Mouse (Mus musculus) embryonic facial prominence, embryonic 15.5 days (tissue): ENCODE measurements around the gene Hipk1. TPM values are rescaled to one million over a fixed set of nuclear protein-coding genes. Genes with fewer than 3 reads are reported as not detected.
A peak's percentile ranks its signal among the peaks of the same experiment; 100 is the strongest.

Experiments
- ATAC-seq: fragments of 200-750 bp; cut with Nextera tagmentation; 2 replicates; pipeline ENCODE4 v1.8.0; 2017; ENCODE audit warnings: low read depth, moderate TSS enrichment; ENCODE audit not compliant: insufficient number of reproducible peaks, low FRiP score, low TSS enrichment
- H3K27ac ChIP-seq: fragments of 300-500 bp; sonication (generic); replicated peaks from 2 replicates; pipeline ENCODE4 v1.5.1; 2015; ENCODE audit warnings: mild to moderate bottlenecking, inconsistent platforms
- H3K27me3 ChIP-seq: fragments of 300-500 bp; sonication (generic); 2 replicates; pipeline ENCODE4 v1.6.1; 2015; ENCODE audit warnings: inconsistent platforms
- H3K36me3 ChIP-seq: fragments of 300-500 bp; sonication (generic); 2 replicates; pipeline ENCODE4 v1.6.1; 2015; ENCODE audit warnings: mild to moderate bottlenecking, inconsistent platforms
- H3K4me1 ChIP-seq: fragments of 300-500 bp; sonication (generic); 2 replicates; pipeline ENCODE4 v1.6.1; 2015; ENCODE audit warnings: inconsistent platforms
- H3K4me2 ChIP-seq: fragments of 300-500 bp; sonication (generic); replicated peaks from 2 replicates; pipeline ENCODE4 v1.6.1; 2015; ENCODE audit warnings: mild to moderate bottlenecking, inconsistent platforms
- H3K4me3 ChIP-seq: fragments of 300-500 bp; sonication (generic); replicated peaks from 2 replicates; pipeline ENCODE4 v1.5.1; 2015; ENCODE audit warnings: mild to moderate bottlenecking, inconsistent platforms
- H3K9ac ChIP-seq: fragments of 300-500 bp; sonication (generic); 2 replicates; pipeline ENCODE4 v1.6.1; 2015; ENCODE audit warnings: inconsistent platforms
- H3K9me3 ChIP-seq: fragments of 300-500 bp; sonication (generic); replicated peaks from 2 replicates; pipeline ENCODE4 v1.6.1; 2016; ENCODE audit warnings: inconsistent platforms
- WGBS: fragments of 180-500 bp; shearing (Covaris S2); methylation state at CpG from one replicate; pipeline ENCODE4 v1.1.7; 2015; 5-methylcytosine and 5-hydroxymethylcytosine counted together
- polyA plus RNA-seq: library from polyadenylated mRNA; unstranded; fragments of >200 nt; fragmentation: Nextera tagmentation; extraction: Ambion mirVana; gene quantifications from 2 replicates; pipeline ENCODE4 v1.2.1, GENCODE M21; 2015

Gene Hipk1
- polyA plus RNA-seq, 1 experiment from 2014 or later: 12.4 TPM

DNA sequence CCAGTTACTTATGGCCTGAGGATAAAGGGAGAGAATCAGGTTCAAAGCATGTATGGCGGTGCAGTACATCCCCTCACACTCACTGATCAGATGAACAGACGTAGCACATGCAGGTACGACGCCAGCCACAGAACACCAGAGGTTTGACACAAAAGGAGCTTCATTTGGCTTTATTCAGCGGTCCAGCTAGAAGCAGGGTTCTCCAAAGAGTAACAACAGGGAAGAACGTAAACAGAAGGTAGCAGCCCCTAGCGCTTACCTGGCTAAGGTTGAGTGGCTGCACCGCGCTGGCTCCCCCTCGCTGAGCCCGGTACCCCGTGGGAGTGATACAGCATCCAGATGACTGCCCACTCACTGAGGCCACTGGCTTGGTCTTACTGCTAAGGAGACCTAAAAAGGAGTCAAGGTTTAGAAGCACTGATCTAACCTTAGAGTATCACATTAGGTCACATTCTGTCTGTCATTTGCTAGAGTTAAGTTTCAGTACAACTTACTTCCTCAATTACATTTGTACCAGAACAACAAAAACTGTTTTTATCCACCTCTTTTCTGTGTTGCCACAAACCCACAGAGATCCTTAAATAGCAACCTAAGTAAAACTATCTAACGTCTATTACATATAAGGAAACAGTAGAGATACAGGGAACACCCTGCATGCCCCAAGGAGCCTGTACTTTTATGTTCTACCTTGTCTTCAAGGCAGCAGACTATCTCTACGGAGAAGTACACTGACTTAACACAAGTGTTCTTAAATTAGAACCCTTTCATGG, 46.2 kb downstream of the Hipk1 start:
- WGBS: 86% methylated on average over 14 of the region's 14 CpGs
- Histone ChIP-seq H3K27me3 (no peaks in the 10 kb centered on the region), H3K9ac (no peak overlapping the region), H3K27ac (no peak overlapping the region), H3K4me1 (no peaks in the 10 kb centered on the region), H3K4me2 (no peak overlapping the region), H3K4me3 (no peak overlapping the region), H3K9me3 (no peaks in the 10 kb centered on the region), H3K36me3 (peaks cover 75% of the 10 kb centered on the region)
- ATAC-seq: no peak

DNA sequence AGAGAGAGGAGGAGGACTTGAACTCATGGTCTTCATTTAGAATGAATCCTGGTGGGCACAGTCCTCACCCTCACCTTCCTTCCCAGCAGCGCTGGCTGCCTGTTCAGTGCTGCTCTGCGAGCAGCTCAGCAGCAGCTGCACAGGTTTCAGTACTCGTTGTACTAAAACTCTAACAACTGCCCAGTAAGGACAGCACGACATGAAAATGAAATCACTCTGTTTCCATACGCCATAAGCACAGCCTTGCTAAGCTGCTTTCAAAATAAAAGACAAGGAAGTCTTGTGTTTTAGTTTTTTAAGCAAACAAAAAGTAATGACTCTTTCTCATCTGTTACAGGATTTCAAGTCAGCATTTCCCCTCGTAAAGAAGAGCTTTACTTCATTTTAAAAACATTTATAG, 48.2 kb downstream of the Hipk1 start:
- Histone ChIP-seq H3K4me1 (peaks cover 9% of the 10 kb centered on the region), H3K4me2 (no peak overlapping the region), H3K4me3 (no peak overlapping the region), H3K9ac (no peak overlapping the region), H3K27me3 (no peaks in the 10 kb centered on the region), H3K27ac (no peak overlapping the region), H3K36me3 (peaks cover 57% of the 10 kb centered on the region), H3K9me3 (no peaks in the 10 kb centered on the region)
- ATAC-seq: no peak
- WGBS: 78% methylated on average over 6 of the region's 6 CpGs

DNA sequence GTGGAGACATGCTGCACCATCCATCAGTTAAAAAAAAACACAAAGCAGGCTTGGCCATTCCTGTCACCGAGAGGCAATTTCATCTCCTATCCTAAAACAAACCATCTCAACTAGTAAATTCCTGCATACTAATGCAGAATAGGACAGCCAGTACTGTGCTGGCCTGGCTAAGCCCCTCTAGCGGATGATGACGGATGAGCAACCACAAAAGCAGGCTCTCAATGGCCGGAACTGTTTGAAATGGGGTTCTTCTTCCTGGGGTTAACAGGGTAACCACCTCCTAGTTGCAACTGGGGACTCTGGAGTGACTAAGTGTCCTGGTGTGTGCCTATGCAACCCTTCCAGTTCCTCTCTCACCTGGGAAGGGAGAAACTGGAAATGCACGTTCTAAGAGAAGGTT, 51.0 kb downstream of the Hipk1 start:
- Histone ChIP-seq H3K36me3 (peaks cover 30% of the 10 kb centered on the region), H3K4me2 (no peak overlapping the region), H3K9ac (no peak overlapping the region), H3K27me3 (no peaks in the 10 kb centered on the region), H3K4me1 (peaks cover 36% of the 10 kb centered on the region), H3K27ac (no peak overlapping the region), H3K4me3 (no peak overlapping the region), H3K9me3 (no peaks in the 10 kb centered on the region)
- WGBS: 38% methylated on average over 5 of the region's 5 CpGs
- no peak for ATAC-seq

DNA sequence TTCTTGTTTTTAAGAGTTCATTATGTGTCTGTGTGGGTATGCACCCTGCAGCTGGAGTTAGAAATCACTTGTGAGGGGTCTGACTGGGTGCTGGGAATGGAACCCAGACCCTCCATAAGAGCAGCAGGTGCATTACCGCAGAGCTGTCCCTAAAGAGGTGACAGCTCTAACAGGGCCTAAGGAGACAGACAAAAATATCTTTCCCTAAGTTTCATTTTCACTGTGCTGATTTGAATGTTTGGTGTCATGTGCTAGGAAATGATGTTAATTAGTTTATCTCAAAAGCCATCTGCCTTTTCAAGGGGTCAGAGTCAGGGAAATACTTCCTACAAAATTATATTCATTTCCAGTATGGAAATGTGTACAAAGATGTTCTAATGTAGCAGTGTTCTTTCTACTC, 52.0 kb downstream of the Hipk1 start, which contains the start of gene Gm10964:
Gene Gm10964, plus strand, starts transcription at position 38 of the 400 bp plus-strand sequence.
- no peak for ATAC-seq
- WGBS: 92% methylated on average over 1 of the region's 1 CpGs
- peaks cover 46% of the 10 kb centered on the region for H3K4me1 ChIP-seq

DNA sequence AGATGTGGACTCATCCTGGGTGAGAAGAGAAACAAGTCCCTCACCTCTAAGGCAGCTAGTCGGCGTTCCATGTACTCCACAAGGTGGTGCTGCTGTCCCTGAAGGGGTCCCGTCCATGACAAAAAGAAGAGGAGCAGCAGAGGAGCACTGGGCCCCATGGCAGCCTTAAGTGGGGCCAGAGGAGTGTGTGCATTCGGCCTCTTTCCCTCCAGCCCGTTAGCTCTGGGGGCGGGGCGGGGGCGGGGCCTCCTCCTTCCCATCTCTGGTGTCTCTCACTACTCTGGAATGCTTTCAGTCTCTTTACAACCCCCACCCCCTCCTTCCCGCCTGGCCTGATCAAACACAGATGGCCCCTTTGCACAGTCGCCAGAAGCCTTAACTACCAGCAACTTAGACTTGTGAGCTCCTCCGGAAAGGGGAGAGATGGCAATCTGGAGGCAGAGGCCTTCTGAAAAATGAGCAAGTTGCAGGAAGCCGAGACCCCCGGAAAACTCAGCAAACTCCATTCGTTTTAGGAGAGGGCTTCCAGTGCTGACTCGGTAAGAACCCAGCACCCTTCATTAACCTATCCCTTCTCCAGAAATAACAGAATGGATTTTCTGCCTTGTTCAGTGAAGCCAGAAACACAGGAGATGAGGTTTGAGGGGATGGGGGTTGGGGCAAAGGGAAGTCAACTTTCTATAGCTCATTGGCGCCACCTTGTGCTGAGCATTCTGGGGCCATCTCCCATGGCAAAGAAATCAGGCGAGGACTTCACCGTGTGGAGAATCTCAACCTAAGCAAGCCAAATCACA, 53.4 kb downstream of the Hipk1 start, which contains the start of gene Olfml3:
Gene Olfml3, minus strand, starts transcription at position 224 of the 794 bp plus-strand sequence.
- H3K36me3 ChIP-seq: peaks cover 6% of the 10 kb centered on the region; the same call in 1 of the 2 replicates
- peak within 1 kb of the TSS; percentile 55 for H3K4me2 ChIP-seq
- H3K4me1 ChIP-seq: peaks cover 60% of the 10 kb centered on the region
- H3K4me3 ChIP-seq: peak within 1 kb of the TSS; percentile 48
- peak within 1 kb of the TSS; percentile 18 for H3K9ac ChIP-seq
- peak within 1 kb of the TSS; percentile 96 for H3K27ac ChIP-seq
- no peaks in the 10 kb centered on the region for H3K9me3 ChIP-seq
- peak; percentile 88 for ATAC-seq
- H3K27me3 ChIP-seq: no peaks in the 10 kb centered on the region
- WGBS: under 1% methylated on average over 18 of the region's 18 CpGs

More for the DNA sequence above, 52.0 kb downstream of the Hipk1 start, which contains the start of gene Gm10964:
- Histone ChIP-seq H3K4me2 (peak within 1 kb of the TSS; percentile 55), H3K27me3 (no peaks in the 10 kb centered on the region), H3K36me3 (peaks cover 20% of the 10 kb centered on the region), H3K27ac (peak within 1 kb of the TSS; percentile 96), H3K4me3 (peak within 1 kb of the TSS; percentile 48), H3K9ac (0 out of 2 replicates have a peak within 1 kb of the TSS, but pooled peaks have one; percentile 12), H3K9me3 (no peaks in the 10 kb centered on the region)

DNA sequence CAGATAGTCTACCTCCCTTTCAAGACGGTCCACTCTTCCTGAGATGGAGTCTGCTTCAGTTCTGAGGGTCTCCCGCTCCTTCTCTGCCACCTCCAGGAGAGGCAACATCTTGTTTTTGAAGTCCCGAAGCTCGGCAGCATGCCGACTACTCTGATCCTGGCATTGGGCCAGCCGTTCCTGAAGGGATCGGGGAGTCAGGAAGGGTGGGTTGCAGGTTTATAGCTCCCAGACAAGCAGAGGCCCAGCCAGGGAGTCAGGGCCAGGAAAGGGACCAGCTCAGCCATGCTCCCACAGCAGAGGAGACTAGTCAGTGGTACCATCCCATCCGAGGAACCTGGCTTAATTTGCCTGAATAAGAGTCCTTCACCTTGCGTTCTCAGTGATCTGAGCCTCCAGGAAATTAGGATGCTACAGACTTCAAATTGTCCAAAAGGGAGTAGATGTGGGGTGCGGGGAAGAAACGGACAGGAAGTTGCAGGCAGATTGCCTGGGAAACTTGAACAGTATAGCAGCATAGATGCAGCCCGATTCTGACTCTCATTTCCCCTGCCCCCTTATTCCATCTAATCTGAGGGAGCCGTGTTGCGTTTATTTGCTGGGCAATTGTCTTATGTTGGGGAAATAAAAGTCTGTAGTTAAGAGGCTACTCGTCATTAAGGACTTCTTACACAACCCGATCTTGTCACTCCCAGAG, 54.2 kb downstream of the Hipk1 start:
- peaks cover 65% of the 10 kb centered on the region for H3K4me1 ChIP-seq

DNA sequence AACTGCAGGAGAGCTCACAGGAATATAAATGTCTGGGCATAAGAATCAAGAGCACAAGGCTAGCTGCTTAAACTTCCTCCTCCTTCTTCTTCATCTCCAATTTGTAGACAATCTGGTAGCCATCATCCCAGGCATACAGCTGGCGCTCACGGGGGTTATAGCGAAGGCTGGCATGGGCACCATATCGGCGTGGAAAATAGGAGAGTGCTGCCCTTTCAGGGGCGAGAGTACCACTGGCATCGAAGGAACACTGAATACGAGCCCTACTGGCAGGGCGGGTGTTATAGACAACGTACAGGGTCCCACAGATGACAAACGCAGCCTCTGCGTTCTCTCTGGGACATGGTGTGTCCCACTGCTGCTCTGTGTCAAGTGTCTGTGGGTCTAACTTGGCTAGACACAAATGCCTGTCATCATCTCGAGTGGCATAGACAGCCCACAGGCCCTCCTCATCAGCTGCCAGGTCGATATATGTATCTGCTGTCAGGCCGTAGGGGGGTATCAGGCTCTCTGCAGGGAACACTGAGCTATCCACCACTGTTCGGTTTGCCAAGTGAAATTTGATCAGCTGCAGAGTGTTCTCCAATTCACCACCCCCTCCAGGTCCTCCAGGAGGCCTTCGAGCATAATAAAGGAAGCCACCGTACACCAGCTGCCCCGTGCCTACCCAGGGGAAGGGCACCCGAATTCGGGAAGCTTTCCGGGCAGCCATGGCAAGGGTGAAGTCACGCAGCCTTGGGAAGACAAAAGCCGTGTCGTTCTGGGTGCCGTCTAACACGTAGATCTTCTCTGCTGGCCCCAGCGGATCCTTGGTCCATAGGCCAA, 55.4 kb downstream of the Hipk1 start:
- ATAC-seq: no peak
- H3K36me3 ChIP-seq: 0 out of 2 replicates have a peak, but pooled peaks cover 2% of the 10 kb centered on the region
- no peaks in the 10 kb centered on the region for H3K9me3 ChIP-seq
- peak overlapping the region; percentile 96 for H3K27ac ChIP-seq
- H3K9ac ChIP-seq: peak overlapping the region; percentile 18; the same call in 1 of the 2 replicates
- H3K4me2 ChIP-seq: peak overlapping the region; percentile 55
- H3K4me1 ChIP-seq: peaks cover 69% of the 10 kb centered on the region
- 53% methylated on average over 28 of the region's 28 CpGs for WGBS
- no peaks in the 10 kb centered on the region for H3K27me3 ChIP-seq
- peak overlapping the region; percentile 48 for H3K4me3 ChIP-seq

More for the DNA sequence above, 54.2 kb downstream of the Hipk1 start:
- Histone ChIP-seq H3K9me3 (no peaks in the 10 kb centered on the region), H3K27me3 (no peaks in the 10 kb centered on the region), H3K9ac (peak overlapping the region; percentile 18), H3K27ac (peak overlapping the region; percentile 96), H3K36me3 (peaks cover 3% of the 10 kb centered on the region; the same call in 1 of the 2 replicates), H3K4me3 (peak overlapping the region; percentile 48), H3K4me2 (peak overlapping the region; percentile 55)
- 17% methylated on average over 16 of the region's 16 CpGs for WGBS
- ATAC-seq: no peak

DNA sequence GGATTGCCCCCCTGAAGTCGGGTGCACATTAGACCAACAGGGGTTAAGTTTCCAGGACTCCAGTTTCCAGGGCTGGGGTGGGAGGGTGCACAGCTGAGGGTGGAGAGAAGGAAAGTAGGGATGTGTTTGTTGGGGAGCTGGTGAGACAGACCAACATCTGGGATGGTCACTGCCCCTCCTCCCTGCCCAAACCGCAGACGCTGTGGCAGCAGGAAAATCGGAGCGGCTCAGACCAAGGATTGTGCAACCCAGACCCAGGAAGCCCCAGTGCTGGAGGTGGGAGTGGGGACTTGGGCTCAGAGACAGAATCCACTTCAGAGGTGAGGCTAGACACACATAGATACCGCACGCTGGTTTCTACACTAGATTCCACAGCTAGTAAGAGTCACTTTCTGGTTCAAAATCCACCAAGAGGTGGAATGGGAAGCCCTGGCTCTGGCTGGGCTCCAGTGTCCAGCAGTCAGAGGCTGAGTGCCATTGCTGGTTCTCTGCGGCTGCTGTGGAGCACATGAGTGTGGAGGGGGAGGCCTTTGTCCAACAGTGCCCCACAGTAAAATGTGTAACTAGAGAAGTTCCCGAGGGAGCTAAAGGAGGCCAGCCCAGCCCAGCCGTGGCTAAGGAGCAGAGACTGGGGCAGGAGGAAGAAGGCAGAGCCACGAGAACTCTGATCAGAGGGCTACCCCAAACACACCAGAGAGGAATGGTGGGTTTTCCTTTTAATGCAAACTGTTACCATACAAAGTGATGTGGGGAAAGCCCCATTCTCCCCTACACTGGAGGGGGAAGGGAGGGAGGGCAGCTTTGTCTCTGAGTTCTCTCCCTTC, 56.5 kb downstream of the Hipk1 start:
- no peaks in the 10 kb centered on the region for H3K27me3 ChIP-seq
- H3K4me3 ChIP-seq: peak overlapping the region; percentile 48
- H3K9me3 ChIP-seq: no peaks in the 10 kb centered on the region
- H3K27ac ChIP-seq: peak overlapping the region; percentile 96
- 0 out of 2 replicates have a peak, but pooled peaks cover 2% of the 10 kb centered on the region for H3K36me3 ChIP-seq
- no peak overlapping the region for H3K9ac ChIP-seq
- ATAC-seq: peak; percentile 49
- WGBS: 7% methylated on average over 11 of the region's 11 CpGs
- peaks cover 69% of the 10 kb centered on the region for H3K4me1 ChIP-seq
- peak overlapping the region; percentile 55 for H3K4me2 ChIP-seq

DNA sequence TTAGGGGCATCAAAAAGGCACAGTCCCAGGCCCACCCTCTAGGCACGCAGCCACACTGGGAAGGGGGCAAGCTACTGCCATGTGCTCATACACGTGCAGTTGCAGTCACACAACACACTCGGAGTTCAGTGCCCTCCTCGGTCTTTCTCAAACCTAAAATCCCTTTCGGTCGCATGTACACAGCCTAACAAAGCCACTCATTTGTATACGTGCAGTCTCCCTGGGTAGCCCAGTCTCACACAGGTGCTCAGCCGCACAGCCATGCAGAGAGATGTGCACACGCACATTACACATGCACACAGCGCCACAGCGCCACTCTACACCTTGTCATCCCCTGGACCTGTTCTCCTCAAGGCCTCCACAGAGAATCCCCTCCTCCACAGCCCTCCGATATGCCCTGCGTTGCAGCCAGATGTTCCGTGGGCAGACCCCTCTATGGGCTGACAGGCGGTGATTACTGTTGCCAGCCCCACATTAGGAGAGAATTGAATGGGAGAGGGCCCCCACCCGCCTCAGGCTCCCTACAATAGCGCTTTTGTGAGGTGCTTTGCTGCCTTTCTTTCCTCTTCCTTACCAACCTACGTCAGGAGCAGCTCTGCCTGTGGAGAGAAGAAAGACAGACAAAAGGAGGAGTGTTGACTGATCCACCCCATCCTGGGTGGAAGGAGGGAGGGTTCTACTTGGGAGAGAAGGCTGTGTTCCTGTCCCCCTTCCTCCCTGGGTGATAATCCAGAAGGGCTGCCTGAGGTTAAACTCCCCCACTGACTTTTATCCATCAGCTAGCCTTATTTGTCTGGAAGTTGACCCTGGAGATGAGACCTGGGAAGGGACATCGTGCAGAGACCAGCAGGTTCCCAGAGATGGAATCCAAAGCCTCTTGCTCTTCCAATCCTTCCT, 57.3 kb downstream of the Hipk1 start:
- ATAC-seq: 0 out of 2 replicates have a peak, but pooled peaks have one; percentile 3
- H3K4me2 ChIP-seq: peak overlapping the region; percentile 55
- H3K9me3 ChIP-seq: no peaks in the 10 kb centered on the region
- peaks cover 66% of the 10 kb centered on the region for H3K4me1 ChIP-seq
- 0 out of 2 replicates have a peak overlapping the region, but pooled peaks have one; percentile 9 for H3K9ac ChIP-seq
- peak overlapping the region; percentile 48 for H3K4me3 ChIP-seq
- WGBS: 17% methylated on average over 18 of the region's 19 CpGs
- peak overlapping the region; percentile 96 for H3K27ac ChIP-seq
- H3K36me3 ChIP-seq: 0 out of 2 replicates have a peak, but pooled peaks cover 2% of the 10 kb centered on the region
- H3K27me3 ChIP-seq: no peaks in the 10 kb centered on the region
